Mouse (Mus musculus) c-Kit-positive CD71-negative TER-119-negative erythroid progenitor cells, embryonic 14.5 days (primary cell): ENCODE measurements around the gene Apoc4.

Source experiments
- DNase-seq: peaks from one replicate; pipeline ENCODE4 v3.0.0-alpha.2; 2013; ENCODE audit warnings: low read depth

Apoc4 gene

GRCm38 (mm10) chr7:19681202-19681694 lies at the start of gene Apoc4, which contains the start of gene Gm44805:
TSS of gene Apoc4 (minus strand) at chr7:19681479.
TSS of gene Gm44805 (minus strand) at chr7:19681423.
- DNase-seq, result no peak

- DNase-seq, result no peak
Observed at GRCm38 (mm10) chr7:19726541-19726940, 45.3 kb upstream of the Apoc4 start.

- no peak for DNase-seq
Observed at GRCm38 (mm10) chr7:19724167-19724566, 42.9 kb upstream of the Apoc4 start.

GRCm38 (mm10) chr7:19722754-19723195 lies 41.5 kb upstream of the Apoc4 start:
- DNase-seq, result no peak

GRCm38 (mm10) chr7:19719200-19719599 lies 37.9 kb upstream of the Apoc4 start:
- no peak for DNase-seq

GRCm38 (mm10) chr7:19718297-19718952 lies 37.1 kb upstream of the Apoc4 start:
- no peak for DNase-seq

GRCm38 (mm10) chr7:19717346-19717745 lies 36.1 kb upstream of the Apoc4 start:
- DNase-seq, result no peak

GRCm38 (mm10) chr7:19716822-19717221 lies 35.5 kb upstream of the Apoc4 start:
- DNase-seq, result no peak

GRCm38 (mm10) chr7:19716055-19716682 lies 34.9 kb upstream of the Apoc4 start:
- DNase-seq, result no peak

GRCm38 (mm10) chr7:19715239-19716054 lies 34.2 kb upstream of the Apoc4 start, which contains the start of gene Tomm40:
TSS of gene Tomm40 (minus strand) at chr7:19715438.
- DNase-seq, result peak; percentile 100

GRCm38 (mm10) chr7:19714836-19715235 lies 33.6 kb upstream of the Apoc4 start:
- DNase-seq, result no peak

GRCm38 (mm10) chr7:19713598-19713997 lies 32.3 kb upstream of the Apoc4 start:
- DNase-seq, result no peak

- no peak for DNase-seq
Observed at GRCm38 (mm10) chr7:19713196-19713595, 31.9 kb upstream of the Apoc4 start.

GRCm38 (mm10) chr7:19712414-19712813 lies 31.1 kb upstream of the Apoc4 start:
- no peak for DNase-seq

- DNase-seq, result no peak
Observed at GRCm38 (mm10) chr7:19710650-19711049, 29.4 kb upstream of the Apoc4 start.

GRCm38 (mm10) chr7:19705271-19705670 lies 24.0 kb upstream of the Apoc4 start:
- no peak for DNase-seq

- DNase-seq, result no peak
Observed at GRCm38 (mm10) chr7:19704475-19704874, 23.2 kb upstream of the Apoc4 start.

- no peak for DNase-seq
Observed at GRCm38 (mm10) chr7:19702859-19703555, 21.7 kb upstream of the Apoc4 start.

GRCm38 (mm10) chr7:19701069-19701761 lies 19.9 kb upstream of the Apoc4 start:
- no peak for DNase-seq

- DNase-seq, result no peak
Observed at GRCm38 (mm10) chr7:19700299-19701068, 19.2 kb upstream of the Apoc4 start.

GRCm38 (mm10) chr7:19699827-19700148 lies 18.5 kb upstream of the Apoc4 start:
- no peak for DNase-seq
